21 mouse cellular contexts compared by ENCODE assay signal in the genomic region with DNA sequence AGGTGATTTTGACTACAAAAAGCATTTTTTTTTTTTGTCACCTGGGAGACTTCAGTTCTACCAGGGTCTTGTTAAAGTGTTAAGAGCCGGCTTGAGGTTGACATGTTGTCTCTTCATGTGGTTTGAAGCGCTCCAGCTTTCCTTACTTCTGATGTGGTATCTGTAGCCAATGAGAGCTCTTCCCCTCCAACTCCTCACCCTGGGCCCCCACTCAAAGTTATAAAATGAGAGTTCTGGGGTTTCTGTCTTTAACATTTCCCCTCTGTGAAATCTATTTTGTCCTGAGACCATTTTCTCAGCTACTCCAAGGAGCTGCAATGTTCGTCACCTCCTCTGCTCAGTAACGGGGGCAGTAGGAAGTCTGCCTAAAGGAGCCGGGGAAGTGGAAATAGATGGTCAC.
A peak's percentile ranks its signal among the peaks of the same experiment; 100 is the strongest.
DNase-seq lines count a peak whose midpoint lies in the region; ATAC-seq lines count a peak whose summit lies in the region.
"Had no signal": no experiment of that assay in that cellular context is flagged by ENCODE, and none has a peak within 500 bp of the region (broad histone marks: within the 10 kb centered on the region; RNA-seq: fewer than 3 reads in every experiment).

No protein-coding gene starts in this region.

- H3K27ac ChIP-seq in liver, embryonic 11.5 days (ENCODE audit: low read depth, low read length) = no peak overlapping the region
- H3K27ac ChIP-seq: heart, embryonic 10.5 days; midbrain, embryonic 15.5 days; stomach, embryonic 15.5 days had no signal

- no peak overlapping the region for H3K4me2 ChIP-seq in liver, embryonic 11.5 days
- H3K4me2 ChIP-seq: midbrain, embryonic 15.5 days; stomach, embryonic 15.5 days had no signal

- H3K4me3 ChIP-seq in liver, embryonic 11.5 days (ENCODE audit: low read depth, low read length) = no peak overlapping the region
- H3K4me3 ChIP-seq: heart, embryonic 10.5 days; hindbrain, embryonic 10.5 days; midbrain, embryonic 15.5 days; stomach, embryonic 15.5 days had no signal

- ATAC-seq in activated CD4-positive, CD25-positive, alpha-beta regulatory T cell, adult 4 months = peak; percentile 58
- ATAC-seq in cerebellum, adult (ENCODE audit: insufficient number of reproducible peaks, low FRiP score, low TSS enrichment) = no peak
- no peak for ATAC-seq in liver, embryonic 11.5 days (replicated peaks; ENCODE audit: low FRiP score)
- ATAC-seq: forebrain, embryonic 14.5 days; hindbrain, embryonic 16.5 days; liver, postnatal 0 days; lung, postnatal 0 days; midbrain, embryonic 15.5 days had no signal

- H3K9me3 ChIP-seq in liver, embryonic 11.5 days (ENCODE audit: control insufficient read depth, low read length) = no peaks in the 10 kb centered on the region
- H3K9me3 ChIP-seq: heart, embryonic 10.5 days; hindbrain, embryonic 10.5 days; midbrain, embryonic 15.5 days; stomach, embryonic 15.5 days had no signal

- no peak overlapping the region for H3K9ac ChIP-seq in liver, embryonic 11.5 days (ENCODE audit: low read depth, low read length)
- H3K9ac ChIP-seq: liver, postnatal 0 days; midbrain, embryonic 15.5 days; stomach, embryonic 15.5 days had no signal

- H3K36me3 ChIP-seq in liver, embryonic 11.5 days (ENCODE audit: control insufficient read depth, insufficient read depth, low read length) = no peaks in the 10 kb centered on the region
- H3K36me3 ChIP-seq: heart, embryonic 10.5 days; hindbrain, embryonic 10.5 days; midbrain, embryonic 15.5 days; stomach, embryonic 15.5 days had no signal

- no peaks in the 10 kb centered on the region for H3K27me3 ChIP-seq in liver, embryonic 11.5 days (replicated peaks; ENCODE audit: control insufficient read depth, insufficient read depth, low read length)
- H3K27me3 ChIP-seq: stomach, embryonic 15.5 days had no signal

- 88% methylated on average over 5 of the region's 5 CpGs for WGBS in liver, embryonic 11.5 days

- DNase-seq in lung, postnatal 25 days (ENCODE audit: low spot score) = peak; percentile 43
- DNase-seq in lung, postnatal 10 days = no peak
- peak; percentile 38 for DNase-seq in natural killer cell, adult 2 months (ENCODE audit: low spot score in 2 of 2)
- DNase-seq in thymus, postnatal 25 days = peak; percentile 78
- DNase-seq in kidney, postnatal 25 days = no peak
- no peak for DNase-seq in liver, embryonic 11.5 days (ENCODE audit: low spot score)
- DNase-seq: adrenal gland, postnatal 25 days; cerebellum, adult 9-10 months; gastrocnemius, postnatal 10 days; kidney, adult 11 months; liver, postnatal 0 days; right cerebral cortex, postnatal 14 days had no signal

- H3K4me1 ChIP-seq in liver, embryonic 11.5 days (replicated peaks; ENCODE audit: control insufficient read depth, insufficient read depth, low read length) = no peaks in the 10 kb centered on the region

Comparison
In these comparisons a context has a peak if more than half of its experiments do, and no peak if none do; other contexts are left out.
1. DNase-seq: peak in lung, postnatal 25 days (single experiment), natural killer cell, adult 2 months (2 of 2) and thymus, postnatal 25 days (single experiment); none in lung, postnatal 10 days (single experiment), kidney, postnatal 25 days (0 of 2) and liver, embryonic 11.5 days (single experiment).